Mouse (Mus musculus): ENCODE measurements around the gene D17Wsu92e.
A peak's percentile ranks its signal among the peaks of the same experiment; 100 is the strongest.

D17Wsu92e gene

DNA sequence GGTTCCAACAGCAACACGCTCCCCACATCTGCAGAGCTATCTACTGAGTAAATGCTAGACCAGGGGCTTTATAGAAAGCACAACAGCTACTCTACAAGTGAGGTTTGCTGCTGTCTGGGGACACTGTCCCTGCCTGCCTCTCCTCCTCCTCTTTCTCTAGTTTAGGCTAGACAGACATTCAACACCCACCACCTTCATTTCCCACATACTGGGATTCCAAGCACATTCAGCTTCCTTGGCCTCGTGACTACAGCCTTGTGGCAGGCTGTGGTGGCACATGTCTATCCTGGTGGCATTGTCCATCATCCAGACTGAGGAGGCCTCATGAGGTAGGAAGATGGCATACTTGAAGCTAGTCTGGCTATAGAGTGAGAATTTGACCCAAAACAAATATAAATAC, 29.5 kb downstream of the D17Wsu92e start:
- no peak for DNase-seq (ENCODE audit: low spot score)

DNA sequence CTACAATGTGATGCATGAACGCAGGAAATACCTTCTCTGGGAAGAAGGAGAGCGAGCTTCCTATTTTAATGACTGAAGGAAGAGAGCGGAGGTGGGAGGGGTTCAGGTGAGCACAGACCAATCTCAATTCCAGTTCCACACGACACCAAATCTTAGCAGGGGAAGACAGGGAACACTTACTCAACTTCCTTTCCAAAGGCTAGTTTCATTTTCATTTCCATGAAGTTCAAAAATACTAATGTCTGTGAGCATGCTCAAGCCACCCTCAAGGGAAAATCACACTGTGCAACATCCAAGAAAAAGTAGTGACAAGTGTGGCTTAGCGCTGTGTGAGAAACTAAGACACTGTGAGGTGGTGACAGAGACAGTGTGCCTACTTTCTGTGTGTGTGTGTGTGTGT, 30.4 kb downstream of the D17Wsu92e start:
- DNase-seq (ENCODE audit: low spot score): no peak

DNA sequence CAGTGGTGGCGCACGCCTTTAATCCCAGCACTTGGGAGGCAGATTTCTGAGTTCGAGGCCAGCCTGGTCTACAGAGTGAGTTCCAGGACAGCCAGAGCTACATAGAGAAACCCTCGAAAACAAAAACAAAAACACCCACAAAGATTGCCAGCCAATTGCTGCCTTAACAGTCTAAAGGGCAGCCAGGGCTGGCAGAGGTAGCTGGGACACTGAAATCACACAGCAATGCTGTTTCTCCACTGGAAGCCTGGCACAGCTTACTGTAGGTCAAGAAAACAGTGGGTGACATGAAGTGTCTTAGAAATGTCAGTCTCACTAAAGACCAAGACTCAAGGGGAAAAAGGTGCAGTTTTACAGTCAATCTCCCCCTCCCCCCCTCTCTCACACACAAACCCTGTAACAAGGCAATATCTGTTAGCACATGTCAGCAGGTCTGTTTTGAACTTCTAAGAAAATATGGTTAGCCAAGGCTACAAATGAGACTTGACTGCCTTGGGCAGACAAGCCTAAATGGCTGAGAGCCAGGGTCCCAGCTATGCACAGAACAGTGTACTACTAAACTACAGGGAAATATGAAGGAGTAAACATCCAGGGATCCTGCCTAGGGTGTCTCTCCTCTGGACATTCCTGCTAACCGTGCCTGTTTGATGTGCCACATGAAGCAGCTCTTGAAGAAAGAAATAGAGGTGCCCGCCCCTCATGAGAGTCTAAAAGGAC, 31.8 kb downstream of the D17Wsu92e start:
- no peak for DNase-seq (ENCODE audit: low spot score)

- DNase-seq (ENCODE audit: low spot score): no peak
Observed at GRCm38 (mm10) chr17:27783567-27783966, 36.9 kb downstream of the D17Wsu92e start.

DNA sequence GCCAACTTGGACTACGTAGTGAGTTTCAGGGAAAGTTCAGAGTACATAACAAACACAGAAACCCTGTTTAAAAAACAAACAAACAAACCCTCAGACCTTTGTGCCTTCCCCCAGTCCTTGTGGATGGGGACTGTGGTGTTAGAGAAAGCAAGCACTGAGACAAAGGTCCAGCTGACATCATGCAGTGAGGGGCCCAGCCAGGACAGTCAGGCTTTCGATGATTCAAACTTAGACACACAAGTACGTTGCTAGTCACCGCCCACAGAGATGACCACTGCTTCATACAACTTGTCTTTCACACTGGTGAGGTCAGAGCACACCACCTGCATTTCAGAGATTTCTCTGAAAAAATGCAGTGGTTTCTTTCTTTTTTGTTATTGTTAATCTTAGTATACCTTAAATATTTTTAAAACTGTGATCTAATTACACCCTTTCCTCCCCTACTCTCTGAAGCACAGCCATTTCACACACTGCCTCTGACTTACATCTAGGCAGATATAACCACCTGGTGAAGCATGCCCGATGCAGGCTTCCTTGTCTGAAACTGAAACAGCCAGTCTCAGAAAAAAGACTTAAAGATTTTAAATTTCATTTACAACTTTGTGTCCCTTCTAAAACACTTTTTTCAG, 39.3 kb downstream of the D17Wsu92e start:
- DNase-seq (ENCODE audit: low spot score): no peak

DNA sequence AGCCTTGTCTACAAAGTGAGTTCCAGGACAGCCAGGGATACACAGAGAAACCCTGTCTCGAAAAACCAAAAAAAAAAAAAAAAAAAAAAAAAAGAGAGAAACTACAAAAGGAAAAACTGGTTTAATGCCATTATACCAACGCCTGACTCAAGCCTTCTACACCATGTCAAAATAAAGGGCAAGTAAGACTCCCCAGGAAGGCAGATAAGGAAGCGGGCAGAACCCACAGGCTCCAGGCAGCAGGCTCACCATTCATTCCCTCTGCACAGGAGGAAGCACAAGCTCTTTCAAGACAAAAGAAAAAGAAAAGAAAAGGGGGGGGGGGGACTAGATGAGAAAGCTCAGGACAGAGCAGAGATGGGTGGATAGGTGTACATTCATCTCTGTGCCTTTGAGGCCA, 40.7 kb downstream of the D17Wsu92e start:
- no peak for DNase-seq (ENCODE audit: low spot score)

- DNase-seq (ENCODE audit: low spot score): no peak
Observed at GRCm38 (mm10) chr17:27778671-27779355, 41.6 kb downstream of the D17Wsu92e start.

DNA sequence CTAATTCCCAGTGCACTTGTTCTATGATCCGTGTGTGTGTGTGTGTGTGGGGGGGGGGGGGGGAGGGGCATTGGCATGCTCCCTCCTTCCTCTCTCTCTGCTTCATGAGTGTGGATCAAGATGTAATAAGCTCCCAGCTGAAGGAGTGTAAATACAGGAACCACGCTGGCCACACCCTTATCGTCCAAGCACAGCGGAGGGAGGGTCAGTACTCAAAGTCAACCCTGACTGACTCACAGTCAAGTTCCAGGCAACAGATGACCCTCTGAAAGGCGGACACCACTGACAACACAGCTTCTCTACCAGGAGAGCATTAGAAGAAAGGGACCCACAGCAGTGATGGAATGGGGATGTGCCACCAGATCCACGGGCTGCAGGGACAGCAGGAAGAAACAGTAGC, 42.6 kb downstream of the D17Wsu92e start:
- DNase-seq (ENCODE audit: low spot score): no peak

GRCm38 (mm10) chr17:27774198-27774597, 46.2 kb downstream of the D17Wsu92e start:
- no peak for DNase-seq (ENCODE audit: low spot score)

DNA sequence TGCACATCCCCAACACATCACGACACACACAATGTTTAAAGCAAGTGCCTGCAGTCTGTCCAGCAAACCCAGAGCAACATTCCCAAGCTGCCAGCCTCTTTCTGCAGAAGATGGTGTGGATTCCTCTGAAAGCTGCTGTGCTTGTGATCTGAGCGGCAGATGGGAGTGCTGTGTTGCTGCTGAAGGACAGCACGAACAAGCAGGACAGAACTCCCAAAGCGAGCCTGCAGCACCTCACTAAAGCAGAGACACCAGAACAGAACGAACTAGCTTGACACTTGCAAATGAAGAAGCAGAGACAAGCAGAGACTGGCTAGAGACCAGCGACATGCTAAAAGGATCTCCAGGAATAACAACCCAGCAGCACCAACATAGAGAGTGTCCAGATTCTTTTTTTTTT, 48.8 kb downstream of the D17Wsu92e start:
- no peak for DNase-seq (ENCODE audit: low spot score)

DNA sequence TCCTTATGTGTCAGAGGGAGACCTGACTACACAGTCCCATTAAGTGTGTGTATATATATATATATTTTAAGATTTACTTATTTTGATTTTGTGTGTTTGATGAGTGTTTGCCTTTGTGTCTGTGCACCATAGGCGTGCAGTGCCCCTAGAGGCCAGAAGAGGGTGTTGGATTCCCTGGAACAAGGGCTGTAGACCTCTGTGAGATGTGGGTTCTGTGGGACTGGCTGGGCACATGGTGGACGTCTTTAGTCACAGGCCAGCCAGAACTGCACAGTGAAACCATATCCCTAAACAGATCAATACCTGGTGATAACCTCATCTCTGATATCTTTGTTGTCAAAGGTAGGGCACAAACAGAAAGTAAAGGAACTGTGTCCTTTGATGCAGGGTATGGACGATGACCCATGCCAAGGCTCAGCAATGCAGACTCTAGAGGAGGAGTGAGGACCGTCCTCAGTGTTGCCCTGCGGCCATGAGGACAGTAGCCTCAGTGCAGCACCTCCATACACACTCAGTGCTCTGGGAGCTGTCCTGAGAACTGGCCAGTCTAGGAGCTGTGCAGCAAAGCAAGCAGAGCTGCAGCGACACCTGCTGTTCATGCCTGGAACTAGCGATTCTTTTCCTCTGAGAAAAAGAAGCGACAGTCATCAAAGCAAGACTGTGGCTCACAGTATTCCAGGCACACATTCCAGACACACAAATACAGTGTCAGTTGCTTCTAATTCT, 51.5 kb downstream of the D17Wsu92e start:
- peak; percentile 89 for DNase-seq (ENCODE audit: low spot score)

GRCm38 (mm10) chr17:27767543-27767942, 52.9 kb downstream of the D17Wsu92e start:
- no peak for DNase-seq (ENCODE audit: low spot score)

DNA sequence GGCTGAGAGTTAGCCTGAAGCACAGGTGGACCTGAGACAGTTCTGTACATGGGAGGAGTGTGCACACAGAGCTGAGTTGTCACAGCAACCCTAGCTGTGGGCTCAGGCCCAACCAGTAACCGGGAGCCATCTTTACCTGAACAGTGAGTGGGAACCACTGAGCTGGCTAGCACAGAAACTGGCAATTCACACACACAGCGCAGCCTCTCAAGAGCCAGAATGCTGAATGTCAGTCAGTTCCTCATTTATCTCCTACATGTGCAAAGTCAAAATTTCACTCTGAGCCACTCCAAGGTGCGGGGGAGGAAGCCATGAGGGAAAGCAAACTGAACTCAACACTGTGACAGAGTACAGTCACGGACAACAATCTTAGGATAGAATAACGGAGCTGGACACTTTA, 53.3 kb downstream of the D17Wsu92e start:
- no peak for DNase-seq (ENCODE audit: low spot score)

GRCm38 (mm10) chr17:27765066-27765465, 55.4 kb downstream of the D17Wsu92e start:
- no peak for DNase-seq (ENCODE audit: low spot score)

GRCm38 (mm10) chr17:27764453-27764852, 56.0 kb downstream of the D17Wsu92e start:
- peak; percentile 16 for DNase-seq (ENCODE audit: low spot score)

DNA sequence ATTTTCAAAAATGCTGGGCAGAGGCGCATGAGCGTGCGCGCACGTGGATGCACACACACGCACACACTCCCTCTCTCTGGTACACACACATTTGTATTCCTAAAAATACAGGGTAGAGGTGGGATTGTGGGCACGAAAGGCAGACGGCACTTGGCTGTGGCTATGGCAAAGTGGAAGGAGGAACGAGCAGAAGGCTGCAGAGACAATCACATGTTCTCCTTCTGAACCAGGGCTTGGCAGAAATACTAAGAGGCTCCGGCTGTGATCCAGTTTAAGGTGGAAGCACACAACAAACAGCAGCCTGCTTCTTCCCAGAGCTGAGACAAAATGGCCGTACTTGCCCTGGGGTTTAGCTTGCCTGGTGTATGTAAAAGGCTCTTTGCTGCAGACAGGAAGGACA, 57.6 kb downstream of the D17Wsu92e start:
- DNase-seq (ENCODE audit: low spot score): no peak

- DNase-seq (ENCODE audit: low spot score): peak; percentile 93
Observed at GRCm38 (mm10) chr17:27761639-27762336, 58.7 kb downstream of the D17Wsu92e start.

DNA sequence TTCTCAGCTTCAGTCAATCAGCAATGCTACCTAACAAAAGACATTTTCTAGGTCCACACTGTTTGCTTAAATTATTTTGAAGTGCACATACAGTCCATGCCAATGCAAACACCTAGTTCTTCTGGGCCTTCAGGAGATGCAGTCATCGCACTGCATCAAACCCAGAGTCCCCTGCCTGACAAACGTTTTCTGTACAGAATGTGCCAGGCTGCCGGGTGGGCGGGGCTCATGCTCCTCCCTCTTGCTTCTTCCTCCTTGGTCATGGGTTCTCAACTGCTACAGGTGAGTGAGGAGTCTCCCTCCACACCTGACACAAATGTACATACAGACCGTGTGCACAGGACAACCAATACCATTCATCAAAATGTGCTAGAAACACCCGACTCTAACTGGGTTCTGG, 60.3 kb downstream of the D17Wsu92e start:
- no peak for DNase-seq (ENCODE audit: low spot score)

GRCm38 (mm10) chr17:27751314-27752202, 68.9 kb downstream of the D17Wsu92e start:
- DNase-seq (ENCODE audit: low spot score): no peak

- no peak for DNase-seq (ENCODE audit: low spot score)
Observed at GRCm38 (mm10) chr17:27750451-27750942, 70.0 kb downstream of the D17Wsu92e start.

DNA sequence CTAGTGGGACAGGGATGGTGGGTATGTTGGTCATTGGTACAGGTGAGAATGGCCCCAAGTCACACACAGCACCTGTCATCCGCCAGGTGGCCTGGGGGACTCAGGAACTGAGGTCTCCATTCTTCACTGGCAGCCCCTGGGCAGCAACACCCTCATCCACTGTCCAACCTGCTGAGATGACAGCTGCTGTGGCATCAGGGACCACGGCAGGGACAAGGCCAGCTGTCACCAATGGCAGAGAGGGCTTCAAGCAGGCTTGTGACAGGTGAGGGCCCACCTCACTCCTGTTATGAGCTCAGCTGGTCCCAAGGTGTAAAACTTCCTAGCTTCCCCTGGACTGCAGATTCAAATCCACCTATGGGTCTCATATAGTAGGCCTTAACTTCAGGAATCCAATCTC, 72.3 kb downstream of the D17Wsu92e start:
- DNase-seq (ENCODE audit: low spot score): no peak
